Mouse (Mus musculus): ENCODE data around the gene Lgr4. TPM values are rescaled to one million over a fixed set of nuclear protein-coding genes. Genes with fewer than 3 reads are reported as not detected.

The Lgr4 gene
- polyA plus RNA-seq, 2 experiments = 3.0 to 3.9 TPM

- 0 out of 4 replicates have a peak, but pooled peaks cover 0 to 5% of the 10 kb centered on the region in 2 experiments for H3K4me1 ChIP-seq (replicated peaks; ENCODE audit: control insufficient read depth in 2 of 2, insufficient read depth in 2 of 2, low read length in 1 of 2)
- no peaks in the 10 kb centered on the region for H3K9me3 ChIP-seq (ENCODE audit: control insufficient read depth, low read length)
- DNase-seq (ENCODE audit: low read depth in 3 of 3, low spot score in 3 of 3) (no peak), ATAC-seq (ENCODE audit: insufficient read depth) (no peak)
- H3K4me3 ChIP-seq (ENCODE audit: insufficient read depth in 1 of 2, low read depth in 2 of 2, low read length in 2 of 2) = no peak overlapping the region
- TF ChIP-seq EP300 (IDR thresholded peaks at IDR 0.05; ENCODE audit: low read depth) (no peak), CTCF (IDR thresholded peaks at IDR 0.05; ENCODE audit: low read depth) (no peak)
- WGBS (ENCODE audit: insufficient replicate concordance) = 68% methylated on average over 4 of the region's 4 CpGs
- H3K27me3 ChIP-seq (ENCODE audit: control insufficient read depth, insufficient read depth, low read length) = no peaks in the 10 kb centered on the region
- H3K9ac ChIP-seq (replicated peaks) = no peak overlapping the region
- H3K4me2 ChIP-seq (ENCODE audit: low read depth) = no peak overlapping the region
- H3K36me3 ChIP-seq (replicated peaks; ENCODE audit: control insufficient read depth, insufficient read depth, low read depth) = peaks cover 16% of the 10 kb centered on the region
- H3K27ac ChIP-seq = no peak overlapping the region
Measured at GRCm38 (mm10) chr2:110036665-110037064, 119.2 kb downstream of the Lgr4 start.

GRCm38 (mm10) chr2:110037221-110037620, 119.8 kb downstream of the Lgr4 start:
- Histone ChIP-seq H3K36me3 (replicated peaks; ENCODE audit: control insufficient read depth, insufficient read depth, low read depth) (peaks cover 16% of the 10 kb centered on the region), H3K4me1 (replicated peaks; ENCODE audit: control insufficient read depth in 2 of 2, insufficient read depth in 2 of 2, low read length in 1 of 2) (0 out of 4 replicates have a peak, but pooled peaks cover 0 to 5% of the 10 kb centered on the region in 2 experiments), H3K27ac (no peak overlapping the region), H3K4me2 (ENCODE audit: low read depth) (no peak overlapping the region), H3K4me3 (ENCODE audit: insufficient read depth in 1 of 2, low read depth in 2 of 2, low read length in 2 of 2) (no peak overlapping the region), H3K9ac (replicated peaks) (no peak overlapping the region), H3K27me3 (ENCODE audit: control insufficient read depth, insufficient read depth, low read length) (no peaks in the 10 kb centered on the region), H3K9me3 (ENCODE audit: control insufficient read depth, low read length) (no peaks in the 10 kb centered on the region)
- no peak for ATAC-seq (ENCODE audit: insufficient read depth)
- TF ChIP-seq EP300 (IDR thresholded peaks at IDR 0.05; ENCODE audit: low read depth) = no peak
- TF ChIP-seq CTCF (IDR thresholded peaks at IDR 0.05; ENCODE audit: low read depth) = no peak
- 78% methylated on average over 2 of the region's 2 CpGs for WGBS (ENCODE audit: insufficient replicate concordance)
- DNase-seq (ENCODE audit: low read depth in 3 of 3, low spot score in 3 of 3) = no peak

GRCm38 (mm10) chr2:110038341-110038740, 120.9 kb downstream of the Lgr4 start:
- TF ChIP-seq EP300 (IDR thresholded peaks at IDR 0.05; ENCODE audit: low read depth) (no peak), CTCF (IDR thresholded peaks at IDR 0.05; ENCODE audit: low read depth) (no peak)
- H3K4me3 ChIP-seq (ENCODE audit: insufficient read depth in 1 of 2, low read depth in 2 of 2, low read length in 2 of 2) = no peak overlapping the region
- 0 out of 4 replicates have a peak, but pooled peaks cover 0 to 5% of the 10 kb centered on the region in 2 experiments for H3K4me1 ChIP-seq (replicated peaks; ENCODE audit: control insufficient read depth in 2 of 2, insufficient read depth in 2 of 2, low read length in 1 of 2)
- H3K36me3 ChIP-seq (replicated peaks; ENCODE audit: control insufficient read depth, insufficient read depth, low read depth) = peaks cover 7% of the 10 kb centered on the region
- no peaks in the 10 kb centered on the region for H3K9me3 ChIP-seq (ENCODE audit: control insufficient read depth, low read length)
- H3K9ac ChIP-seq (replicated peaks) = no peak overlapping the region
- ATAC-seq (ENCODE audit: insufficient read depth) (no peak), DNase-seq (ENCODE audit: low read depth in 3 of 3, low spot score in 3 of 3) (no peak)
- H3K27me3 ChIP-seq (ENCODE audit: control insufficient read depth, insufficient read depth, low read length) = no peaks in the 10 kb centered on the region
- H3K27ac ChIP-seq = no peak overlapping the region
- 81% methylated on average over 5 of the region's 5 CpGs for WGBS (ENCODE audit: insufficient replicate concordance)
- H3K4me2 ChIP-seq (ENCODE audit: low read depth) = no peak overlapping the region

GRCm38 (mm10) chr2:110042861-110043760, 125.7 kb downstream of the Lgr4 start:
- Histone ChIP-seq H3K9me3 (ENCODE audit: control insufficient read depth, low read length) (no peaks in the 10 kb centered on the region), H3K27ac (no peak overlapping the region), H3K4me2 (ENCODE audit: low read depth) (no peak overlapping the region), H3K4me3 (ENCODE audit: insufficient read depth in 1 of 2, low read depth in 2 of 2, low read length in 2 of 2) (no peak overlapping the region), H3K9ac (replicated peaks) (no peak overlapping the region), H3K36me3 (replicated peaks; ENCODE audit: control insufficient read depth, insufficient read depth, low read depth) (peaks cover 2% of the 10 kb centered on the region), H3K4me1 (replicated peaks; ENCODE audit: control insufficient read depth in 2 of 2, insufficient read depth in 2 of 2, low read length in 1 of 2) (no peaks in the 10 kb centered on the region), H3K27me3 (ENCODE audit: control insufficient read depth, insufficient read depth, low read length) (no peaks in the 10 kb centered on the region)
- WGBS (ENCODE audit: insufficient replicate concordance) = 83% methylated on average over 5 of the region's 5 CpGs
- no peak for TF ChIP-seq EP300 (IDR thresholded peaks at IDR 0.05; ENCODE audit: low read depth)
- TF ChIP-seq CTCF (IDR thresholded peaks at IDR 0.05; ENCODE audit: low read depth) = no peak
- no peak for DNase-seq (ENCODE audit: low read depth in 3 of 3, low spot score in 3 of 3)
- no peak for ATAC-seq (ENCODE audit: insufficient read depth)

GRCm38 (mm10) chr2:110058424-110058823, 141.0 kb downstream of the Lgr4 start:
- no peaks in the 10 kb centered on the region for H3K36me3 ChIP-seq (replicated peaks; ENCODE audit: control insufficient read depth, insufficient read depth, low read depth)
- no peak overlapping the region for H3K27ac ChIP-seq
- H3K4me2 ChIP-seq (ENCODE audit: low read depth) = no peak overlapping the region
- H3K4me3 ChIP-seq (ENCODE audit: insufficient read depth in 1 of 2, low read depth in 2 of 2, low read length in 2 of 2) = no peak overlapping the region
- H3K27me3 ChIP-seq (ENCODE audit: control insufficient read depth, insufficient read depth, low read length) = no peaks in the 10 kb centered on the region
- ATAC-seq (ENCODE audit: insufficient read depth) (no peak), DNase-seq (ENCODE audit: low read depth in 3 of 3, low spot score in 3 of 3) (no peak)
- H3K9me3 ChIP-seq (ENCODE audit: control insufficient read depth, low read length) = no peaks in the 10 kb centered on the region
- TF ChIP-seq CTCF (IDR thresholded peaks at IDR 0.05; ENCODE audit: low read depth) (no peak), EP300 (IDR thresholded peaks at IDR 0.05; ENCODE audit: low read depth) (no peak)
- no peak overlapping the region for H3K9ac ChIP-seq (replicated peaks)
- H3K4me1 ChIP-seq (replicated peaks; ENCODE audit: control insufficient read depth in 2 of 2, insufficient read depth in 2 of 2, low read length in 1 of 2) = no peaks in the 10 kb centered on the region
- WGBS (ENCODE audit: insufficient replicate concordance) = 65% methylated on average over 4 of the region's 4 CpGs
